Mouse (Mus musculus) Patski (cell line): ENCODE results near the gene Klra6. TPM values are rescaled to one million over a fixed set of nuclear protein-coding genes. Genes with fewer than 3 reads are reported as not detected.
"Not testable (repeated sequence)": the region's sequence is repeated elsewhere in the genome, so short reads cannot be mapped to it uniquely, and the experiment has no call there.

Experiments
- ATAC-seq: fragments of 100-300 bp; one replicate; pipeline ENCODE4 v1.8.0; 2021
- CTCF ChIA-PET: fragments of 350-600 bp; sonication (Branson Sonifier 250); formaldehyde crosslinking; loops from one replicate; lab custom pipeline; 2022; ENCODE audit warnings: inconsistent platforms; lab: Charles Lee
- POLR2A ChIA-PET: fragments of 350-600 bp; sonication (Branson Sonifier 250); formaldehyde crosslinking; loops from one replicate; lab custom pipeline; 2022; ENCODE audit warnings: antibody characterized with exemption, inconsistent platforms; lab: Charles Lee
- DNase-seq: peaks from one replicate; pipeline ENCODE4 v3.0.0-alpha.2; 2011; ENCODE audit warnings: low read depth, low spot score
- H3K27me3 ChIP-seq: fragments of 371-371 bp; one replicate; pipeline ENCODE4 v1.5.1; 2021
- CTCF ChIP-seq: fragments of 100-300 bp; IDR thresholded peaks from one replicate; pipeline ENCODE4 v1.5.1; 2021
- in situ Hi-C: fragments of 300-500 bp; cut with MboI; formaldehyde crosslinking; loops from 3 replicates; pipeline ENCODE4 v1.11.1; 2018; ENCODE audit warnings: low pct_unique_long_range_greater_than_20kb, mixed read lengths
- polyA plus RNA-seq: library from polyadenylated mRNA; unstranded; gene quantifications from one replicate; pipeline ENCODE4 v1.2.3, GENCODE M21; 2021

Gene Klra6
- not detected for polyA plus RNA-seq

GRCm38 (mm10) chr6:130026854-130027253 lies at the start of gene Klra6:
Gene Klra6 (minus strand): TSS chr6:130026954.
- no peak for ATAC-seq
- in situ Hi-C loops: no loop called here
- ChIA-PET POLR2A (no interaction called here), CTCF (no interaction called here)
- no peak for TF ChIP-seq CTCF
- DNase-seq: no peak
- no peaks in the 10 kb centered on the region for H3K27me3 ChIP-seq

- DNase-seq, POLR2A ChIA-PET, H3K27me3 ChIP-seq, CTCF ChIA-PET, ATAC-seq: not testable (repeated sequence)
- in situ Hi-C loops: loop anchor here (10.0 kb wide), 2 partner anchors 82 to 238 kb away; no protein-coding TSS in a partner anchor
Measured at GRCm38 (mm10) chr6:130067171-130067570, 40.4 kb upstream of the Klra6 start, which contains the start of gene Klra4. Gene Klra4 (minus strand): TSS chr6:130067271.

GRCm38 (mm10) chr6:130065196-130065595 lies 38.4 kb upstream of the Klra6 start:
- H3K27me3 ChIP-seq: no peaks in the 10 kb centered on the region
- no peak for ATAC-seq
- in situ Hi-C loops: loop anchor here (10.0 kb wide), 2 partner anchors 80 to 240 kb away; no protein-coding TSS in a partner anchor
- no peak for DNase-seq
- no peak for TF ChIP-seq CTCF
- ChIA-PET POLR2A (no interaction called here), CTCF (no interaction called here)

GRCm38 (mm10) chr6:130035146-130035545 lies 8.4 kb upstream of the Klra6 start:
- H3K27me3 ChIP-seq, in situ Hi-C loops, POLR2A ChIA-PET, CTCF ChIA-PET, ATAC-seq, DNase-seq: not testable (repeated sequence)

- ATAC-seq, POLR2A ChIA-PET, H3K27me3 ChIP-seq, DNase-seq, CTCF ChIA-PET: not testable (repeated sequence)
- in situ Hi-C loops: loop anchor here (5.0 kb wide), 1 partner anchor 109 kb away; no protein-coding TSS in a partner anchor
Measured at GRCm38 (mm10) chr6:130031493-130032089, 4.8 kb upstream of the Klra6 start.

Other genes starting within 250 kb of the Klra6 start
- not detected for gene Gm156, start 242.7 kb downstream of the Klra6 start, polyA plus RNA-seq
- gene Gm17631, start 164.3 kb downstream of the Klra6 start, polyA plus RNA-seq: not detected
- gene Klra17, start 150.3 kb downstream of the Klra6 start, polyA plus RNA-seq: not detected
- gene Klra5, start 109.3 kb downstream of the Klra6 start, polyA plus RNA-seq: not detected
- not detected for gene Klra4, start 40.3 kb upstream of the Klra6 start, polyA plus RNA-seq
- not detected for gene Klra8, start 102.9 kb upstream of the Klra6 start, polyA plus RNA-seq
- not detected for gene Klra9, start 166.2 kb upstream of the Klra6 start, polyA plus RNA-seq
- gene Klra7, start 206.4 kb upstream of the Klra6 start, polyA plus RNA-seq: not detected